Mouse (Mus musculus): Measurements from ENCODE around the gene Inpp5k. TPM values are rescaled to one million over a fixed set of nuclear protein-coding genes. Genes with fewer than 3 reads are reported as not detected.

Gene Inpp5k
- total and polyA plus RNA-seq, 3 experiments = 31.2 to 41.9 (median 35.6) TPM

- Histone ChIP-seq H3K4me1 (ENCODE audit: control insufficient read depth in 1 of 2, insufficient read depth in 2 of 2) (peaks cover 3 to 23% of the 10 kb centered on the region in 2 experiments; a peak in 3 of 4 replicates), H3K9me3 (replicated peaks; ENCODE audit: low read length) (no peaks in the 10 kb centered on the region), H3K4me2 (ENCODE audit: insufficient read depth, low read depth, poor library complexity, severe bottlenecking) (no peak overlapping the region), H3K27ac (ENCODE audit: insufficient read depth, low read depth) (no peak overlapping the region), H3K27me3 (replicated peaks) (no peaks in the 10 kb centered on the region), H3K36me3 (replicated peaks in 1 of 2; ENCODE audit: control insufficient read depth in 1 of 2, insufficient read depth in 1 of 2, low read length in 1 of 2) (peaks cover 73 to 85% of the 10 kb centered on the region in 2 experiments), H3K79me2 (replicated peaks; ENCODE audit: control insufficient read depth, extremely low read depth, insufficient read depth, poor library complexity, severe bottlenecking) (peaks cover 15% of the 10 kb centered on the region), H3K9ac (ENCODE audit: insufficient read depth, low read depth) (no peak overlapping the region), H3K4me3 (replicated peaks in 1 of 3; ENCODE audit: low read depth in 2 of 3, low read length in 2 of 3, poor library complexity in 1 of 3) (no peak overlapping the region)
- in situ Hi-C loops (cut with MboI; ENCODE audit: low pct_ligation_motif_present, low pct_unique_long_range_greater_than_20kb, low sequenced_read_pairs) = no loop called here
- TF ChIP-seq ZC3H11A (IDR thresholded peaks at IDR 0.05; ENCODE audit: low read depth, low read length) = no peak
- no peak for TF ChIP-seq IRF4 (IDR thresholded peaks at IDR 0.05; ENCODE audit: low read depth, low read length)
- TF ChIP-seq MAZ (IDR thresholded peaks at IDR 0.05; ENCODE audit: low read depth, low read length) = no peak
- TF ChIP-seq MXI1 (IDR thresholded peaks at IDR 0.05; ENCODE audit: low read depth, low read length) = no peak
- TF ChIP-seq HCFC1 (IDR thresholded peaks at IDR 0.05; ENCODE audit: low read depth, low read length) = no peak
- no peak for TF ChIP-seq ETS1 (conservative IDR thresholded peaks at IDR 0.05; ENCODE audit: low read depth, low read length)
- TF ChIP-seq CHD2 (IDR thresholded peaks at IDR 0.05; ENCODE audit: low read length) = no peak
- no peak for TF ChIP-seq KAT2A (IDR thresholded peaks at IDR 0.05; ENCODE audit: insufficient replicate concordance, low read length)
- no peak for TF ChIP-seq RAD21 (IDR thresholded peaks at IDR 0.05; ENCODE audit: low read depth, low read length)
- no peak for TF ChIP-seq ELF1 (IDR thresholded peaks at IDR 0.05; ENCODE audit: low read depth, low read length)
- TF ChIP-seq E2F4 (IDR thresholded peaks at IDR 0.05; ENCODE audit: insufficient replicate concordance, low read depth, low read length) = no peak
- TF ChIP-seq USF1 (IDR thresholded peaks at IDR 0.05; ENCODE audit: low read depth, low read length) = no peak
- TF ChIP-seq MYC (IDR thresholded peaks at IDR 0.05; ENCODE audit: low read depth, low read length) = no peak
- TF ChIP-seq MAFK (IDR thresholded peaks at IDR 0.05; ENCODE audit: insufficient replicate concordance, low read length) = no peak
- no peak for TF ChIP-seq ZKSCAN1 (IDR thresholded peaks at IDR 0.05; ENCODE audit: borderline replicate concordance, low read depth, low read length)
- TF ChIP-seq CTCF (conservative IDR thresholded peaks at IDR 0.05 in 1 of 2, IDR thresholded peaks at IDR 0.05 in 1 of 2; ENCODE audit: low read depth in 2 of 2, low read length in 2 of 2) = no peak
- TF ChIP-seq CHD1 (IDR thresholded peaks at IDR 0.05; ENCODE audit: low read depth, low read length) = no peak
- dilution Hi-C loops (cut with MboI; ENCODE audit: extremely low pct_ligation_motif_present, extremely low pct_unique_long_range_greater_than_20kb, low sequenced_read_pairs) = no loop called here
- DNase-seq (ENCODE audit: extremely low read depth) = no peak
Observed at GRCm38 (mm10) chr11:75660941-75661800, 30.4 kb downstream of the Inpp5k start.

GRCm38 (mm10) chr11:75662131-75662530, 31.3 kb downstream of the Inpp5k start:
- no peak overlapping the region for H3K27ac ChIP-seq (ENCODE audit: insufficient read depth, low read depth)
- dilution Hi-C loops (cut with MboI; ENCODE audit: extremely low pct_ligation_motif_present, extremely low pct_unique_long_range_greater_than_20kb, low sequenced_read_pairs) = no loop called here
- peaks cover 82 to 91% of the 10 kb centered on the region in 2 experiments for H3K36me3 ChIP-seq (replicated peaks in 1 of 2; ENCODE audit: control insufficient read depth in 1 of 2, insufficient read depth in 1 of 2, low read length in 1 of 2)
- H3K4me3 ChIP-seq (replicated peaks in 1 of 3; ENCODE audit: low read depth in 2 of 3, low read length in 2 of 3, poor library complexity in 1 of 3) = no peak overlapping the region
- no peak for DNase-seq (ENCODE audit: extremely low read depth)
- peaks cover 5% of the 10 kb centered on the region for H3K79me2 ChIP-seq (replicated peaks; ENCODE audit: control insufficient read depth, extremely low read depth, insufficient read depth, poor library complexity, severe bottlenecking)
- no peaks in the 10 kb centered on the region for H3K27me3 ChIP-seq (replicated peaks)
- no peak for TF ChIP-seq MAZ (IDR thresholded peaks at IDR 0.05; ENCODE audit: low read depth, low read length)
- TF ChIP-seq ZKSCAN1 (IDR thresholded peaks at IDR 0.05; ENCODE audit: borderline replicate concordance, low read depth, low read length) = no peak
- TF ChIP-seq ZNF384 (IDR thresholded peaks at IDR 0.05; ENCODE audit: low read depth, low read length) = no peak
- no peak for TF ChIP-seq CTCF (conservative IDR thresholded peaks at IDR 0.05 in 1 of 2, IDR thresholded peaks at IDR 0.05 in 1 of 2; ENCODE audit: low read depth in 2 of 2, low read length in 2 of 2)
- TF ChIP-seq MAFK (IDR thresholded peaks at IDR 0.05; ENCODE audit: insufficient replicate concordance, low read length) = no peak
- no peak for TF ChIP-seq JUN (IDR thresholded peaks at IDR 0.05; ENCODE audit: insufficient read depth, low read depth, low read length)
- TF ChIP-seq RCOR1 (conservative IDR thresholded peaks at IDR 0.05; ENCODE audit: low read depth, low read length) = no peak
- no peak for TF ChIP-seq SIN3A (IDR thresholded peaks at IDR 0.05; ENCODE audit: low read length)
- no peak for TF ChIP-seq USF1 (IDR thresholded peaks at IDR 0.05; ENCODE audit: low read depth, low read length)
- no peak for TF ChIP-seq POLR2A (IDR thresholded peaks at IDR 0.05; ENCODE audit: low read depth, low read length)
- no peak overlapping the region for H3K9ac ChIP-seq (ENCODE audit: insufficient read depth, low read depth)
- no peaks in the 10 kb centered on the region for H3K9me3 ChIP-seq (replicated peaks; ENCODE audit: low read length)
- H3K4me1 ChIP-seq (ENCODE audit: control insufficient read depth in 1 of 2, insufficient read depth in 2 of 2) = peaks cover 0 to 14% of the 10 kb centered on the region in 2 experiments; a peak in 2 of 4 replicates
- no peak overlapping the region for H3K4me2 ChIP-seq (ENCODE audit: insufficient read depth, low read depth, poor library complexity, severe bottlenecking)
- in situ Hi-C loops (cut with MboI; ENCODE audit: low pct_ligation_motif_present, low pct_unique_long_range_greater_than_20kb, low sequenced_read_pairs) = no loop called here

Measured in CH12.LX (cell line).